Mouse (Mus musculus) limb, embryonic 11.5 days (tissue): ENCODE data around the gene Ndel1. TPM values are rescaled to one million over a fixed set of nuclear protein-coding genes. Genes with fewer than 3 reads are reported as not detected.
A peak's percentile ranks its signal among the peaks of the same experiment; 100 is the strongest.

ENCODE experiments used
- ATAC-seq: fragments of 200-750 bp; cut with Nextera tagmentation; 2 replicates; pipeline ENCODE4 v1.8.0; 2017; ENCODE audit warnings: low read depth; ENCODE audit not compliant: insufficient number of reproducible peaks, low FRiP score, low TSS enrichment
- DNase-seq: peaks from one replicate; pipeline ENCODE4 v3.0.0-alpha.2; 2015; ENCODE audit warnings: low spot score
- H3K27ac ChIP-seq: fragments of 300-500 bp; sonication (generic); replicated peaks from 2 replicates; pipeline ENCODE4 v1.5.1; 2014; ENCODE audit warnings: low read depth, mild to moderate bottlenecking, low read length
- H3K27me3 ChIP-seq: fragments of 300-500 bp; sonication (generic); 2 replicates; pipeline ENCODE4 v1.6.1; 2014; ENCODE audit warnings: mild to moderate bottlenecking, low read length, mixed read lengths; ENCODE audit not compliant: control insufficient read depth, insufficient read depth
- H3K36me3 ChIP-seq: fragments of 300-500 bp; sonication (generic); 2 replicates; pipeline ENCODE4 v1.6.1; 2014; ENCODE audit warnings: mild to moderate bottlenecking, low read length, moderate library complexity, mixed read lengths; ENCODE audit not compliant: control insufficient read depth, insufficient read depth
- H3K4me1 ChIP-seq: fragments of 300-500 bp; sonication (generic); 2 replicates; pipeline ENCODE4 v1.6.1; 2014; ENCODE audit warnings: low read length, mixed read lengths; ENCODE audit not compliant: control insufficient read depth, insufficient read depth
- H3K4me2 ChIP-seq: fragments of 300-500 bp; sonication (generic); 2 replicates; pipeline ENCODE4 v1.6.1; 2014; ENCODE audit warnings: low read depth, mild to moderate bottlenecking, moderate library complexity; ENCODE audit not compliant: severe bottlenecking
- H3K4me3 ChIP-seq: fragments of 300-500 bp; sonication (generic); 2 replicates; pipeline ENCODE4 v1.5.1; 2014; ENCODE audit warnings: low read depth, low read length
- H3K9ac ChIP-seq: fragments of 300-500 bp; sonication (generic); 2 replicates; pipeline ENCODE4 v1.6.1; 2014; ENCODE audit warnings: mild to moderate bottlenecking, low read length
- H3K9me3 ChIP-seq: fragments of 300-500 bp; sonication (generic); 2 replicates; pipeline ENCODE4 v1.6.1; 2016; ENCODE audit warnings: low read length; ENCODE audit not compliant: control insufficient read depth
- WGBS: fragments of 180-500 bp; shearing (Covaris S2); extraction: QIAGEN DNeasy Blood & Tissue Kit; methylation state at CpG from one replicate; pipeline ENCODE4 v1.1.7; 2014; 5-methylcytosine and 5-hydroxymethylcytosine counted together
- polyA plus RNA-seq: library from polyadenylated mRNA; unstranded; fragments of >200 nt; fragmentation: Nextera tagmentation; extraction: Ambion mirVana; gene quantifications from 2 replicates; pipeline ENCODE4 v1.2.1, GENCODE M21; 2014

The Ndel1 gene
- polyA plus RNA-seq, 1 experiment from 2014 or later: 53.2 TPM

- 91% methylated on average over 10 of the region's 10 CpGs for WGBS
- Histone ChIP-seq H3K36me3 (peaks cover 55% of the 10 kb centered on the region), H3K9me3 (no peaks in the 10 kb centered on the region), H3K27me3 (no peaks in the 10 kb centered on the region), H3K4me2 (no peak overlapping the region), H3K4me3 (no peak overlapping the region), H3K27ac (no peak overlapping the region), H3K4me1 (no peaks in the 10 kb centered on the region), H3K9ac (no peak overlapping the region)
- DNase-seq (no peak), ATAC-seq (no peak)
Measured at GRCm38 (mm10) chr11:68790720-68791119, 80.9 kb downstream of the Ndel1 start.

GRCm38 (mm10) chr11:68787222-68787621 is 84.4 kb downstream of the Ndel1 start:
- no peak overlapping the region for H3K4me2 ChIP-seq
- H3K4me1 ChIP-seq: no peaks in the 10 kb centered on the region
- ATAC-seq (no peak), DNase-seq (no peak)
- no peaks in the 10 kb centered on the region for H3K9me3 ChIP-seq
- H3K27ac ChIP-seq: no peak overlapping the region
- H3K27me3 ChIP-seq: no peaks in the 10 kb centered on the region
- no peak overlapping the region for H3K4me3 ChIP-seq
- 93% methylated on average over 9 of the region's 9 CpGs for WGBS
- peaks cover 53% of the 10 kb centered on the region for H3K36me3 ChIP-seq
- H3K9ac ChIP-seq: no peak overlapping the region

GRCm38 (mm10) chr11:68785813-68786212 is 85.8 kb downstream of the Ndel1 start:
- Histone ChIP-seq H3K9me3 (no peaks in the 10 kb centered on the region), H3K27ac (no peak overlapping the region), H3K4me2 (no peak overlapping the region), H3K4me3 (no peak overlapping the region), H3K4me1 (no peaks in the 10 kb centered on the region), H3K9ac (no peak overlapping the region), H3K27me3 (no peaks in the 10 kb centered on the region), H3K36me3 (peaks cover 47% of the 10 kb centered on the region)
- 87% methylated on average over 8 of the region's 8 CpGs for WGBS
- DNase-seq (no peak), ATAC-seq (no peak)

DNA sequence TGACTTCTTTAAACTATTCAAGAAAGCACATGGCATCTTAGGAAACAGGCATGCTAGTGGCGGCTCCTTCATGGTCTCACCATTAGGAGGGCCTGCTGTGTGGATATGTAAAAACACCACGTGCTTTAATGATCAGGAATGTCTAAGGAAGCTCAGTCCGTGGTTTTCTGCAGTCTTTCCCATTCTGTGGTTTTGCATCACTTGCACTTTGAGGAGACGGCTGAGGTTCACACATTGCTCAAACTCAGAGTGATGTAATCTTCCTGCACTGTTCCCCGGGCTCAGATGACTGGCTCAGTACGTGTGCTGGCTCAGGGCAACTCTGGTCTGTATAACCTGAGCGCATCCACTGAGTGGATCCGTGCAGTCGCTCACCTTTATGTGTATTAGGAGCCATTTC is 89.3 kb downstream of the Ndel1 start:
- H3K9ac ChIP-seq: 0 out of 2 replicates have a peak overlapping the region, but pooled peaks have one; percentile 7
- no peak overlapping the region for H3K4me3 ChIP-seq
- no peak overlapping the region for H3K27ac ChIP-seq
- H3K27me3 ChIP-seq: no peaks in the 10 kb centered on the region
- WGBS: 93% methylated on average over 9 of the region's 9 CpGs
- H3K4me2 ChIP-seq: no peak overlapping the region
- ATAC-seq: no peak
- DNase-seq: no peak
- H3K4me1 ChIP-seq: no peaks in the 10 kb centered on the region
- H3K9me3 ChIP-seq: no peaks in the 10 kb centered on the region
- peaks cover 39% of the 10 kb centered on the region for H3K36me3 ChIP-seq

GRCm38 (mm10) chr11:68780466-68781114 is 91.1 kb downstream of the Ndel1 start:
- Histone ChIP-seq H3K9ac (no peak overlapping the region), H3K4me3 (no peak overlapping the region), H3K4me2 (no peak overlapping the region), H3K27me3 (no peaks in the 10 kb centered on the region), H3K4me1 (no peaks in the 10 kb centered on the region), H3K9me3 (no peaks in the 10 kb centered on the region), H3K27ac (no peak overlapping the region), H3K36me3 (peaks cover 39% of the 10 kb centered on the region)
- ATAC-seq (no peak), DNase-seq (no peak)
- 87% methylated on average over 14 of the region's 14 CpGs for WGBS

- 90% methylated on average over 10 of the region's 10 CpGs for whole genome bisulfite sequencing
- Histone ChIP-seq H3K4me1 (no peaks in the 10 kb centered on the region), H3K27ac (no peak overlapping the region), H3K9me3 (no peaks in the 10 kb centered on the region), H3K4me2 (no peak overlapping the region), H3K27me3 (no peaks in the 10 kb centered on the region), H3K36me3 (peaks cover 35% of the 10 kb centered on the region), H3K9ac (no peak overlapping the region), H3K4me3 (no peak overlapping the region)
- ATAC-seq (no peak), DNase-seq (no peak)
Measured at GRCm38 (mm10) chr11:68779735-68780465, 91.8 kb downstream of the Ndel1 start.

- ATAC-seq (no peak), DNase-seq (no peak)
- H3K9ac ChIP-seq: no peak overlapping the region
- peaks cover 27% of the 10 kb centered on the region for H3K36me3 ChIP-seq
- no peak overlapping the region for H3K4me2 ChIP-seq
- no peak overlapping the region for H3K27ac ChIP-seq
- H3K27me3 ChIP-seq: no peaks in the 10 kb centered on the region
- H3K4me1 ChIP-seq: no peaks in the 10 kb centered on the region
- H3K4me3 ChIP-seq: no peak overlapping the region
- no peaks in the 10 kb centered on the region for H3K9me3 ChIP-seq
Measured at GRCm38 (mm10) chr11:68778855-68779254, 92.8 kb downstream of the Ndel1 start.

- Histone ChIP-seq H3K9me3 (no peaks in the 10 kb centered on the region), H3K27me3 (no peaks in the 10 kb centered on the region), H3K4me1 (no peaks in the 10 kb centered on the region), H3K36me3 (peaks cover 21% of the 10 kb centered on the region), H3K27ac (no peak overlapping the region), H3K9ac (no peak overlapping the region), H3K4me3 (no peak overlapping the region), H3K4me2 (no peak overlapping the region)
- 88% methylated on average over 11 of the region's 11 CpGs for WGBS
- DNase-seq (no peak), ATAC-seq (no peak)
Measured at GRCm38 (mm10) chr11:68777933-68778332, 93.7 kb downstream of the Ndel1 start.
